Mouse (Mus musculus) spleen, adult 2 months (tissue): ENCODE results near the gene Abcb1a.

Experiments used
- CTCF ChIP-seq: fragments of 200-500 bp; IDR thresholded peaks from 2 replicates; pipeline ENCODE4 v1.5.1; 2011; ENCODE audit warnings: mild to moderate bottlenecking, inconsistent platforms; ENCODE audit not compliant: insufficient read depth, insufficient read length, insufficient replicate concordance; ENCODE audit errors: extremely low read depth
- POLR2A ChIP-seq: fragments of 200-500 bp; IDR thresholded peaks from 2 replicates; pipeline ENCODE4 v1.6.1; 2011; ENCODE audit warnings: low read depth, low read length, inconsistent platforms

GRCm38 (mm10) chr5:8716061-8716460 is 56.2 kb downstream of the Abcb1a start:
- TF ChIP-seq CTCF = no peak
- no peak for TF ChIP-seq POLR2A
